Mouse (Mus musculus) spleen, adult 2 months (tissue): ENCODE measurements around the gene Slc7a5.

Experiments used
- CTCF ChIP-seq: fragments of 200-500 bp; IDR thresholded peaks from 2 replicates; pipeline ENCODE4 v1.5.1; 2011; ENCODE audit warnings: mild to moderate bottlenecking, inconsistent platforms; ENCODE audit not compliant: insufficient read depth, insufficient read length, insufficient replicate concordance; ENCODE audit errors: extremely low read depth
- POLR2A ChIP-seq: fragments of 200-500 bp; IDR thresholded peaks from 2 replicates; pipeline ENCODE4 v1.6.1; 2011; ENCODE audit warnings: low read depth, low read length, inconsistent platforms

DNA sequence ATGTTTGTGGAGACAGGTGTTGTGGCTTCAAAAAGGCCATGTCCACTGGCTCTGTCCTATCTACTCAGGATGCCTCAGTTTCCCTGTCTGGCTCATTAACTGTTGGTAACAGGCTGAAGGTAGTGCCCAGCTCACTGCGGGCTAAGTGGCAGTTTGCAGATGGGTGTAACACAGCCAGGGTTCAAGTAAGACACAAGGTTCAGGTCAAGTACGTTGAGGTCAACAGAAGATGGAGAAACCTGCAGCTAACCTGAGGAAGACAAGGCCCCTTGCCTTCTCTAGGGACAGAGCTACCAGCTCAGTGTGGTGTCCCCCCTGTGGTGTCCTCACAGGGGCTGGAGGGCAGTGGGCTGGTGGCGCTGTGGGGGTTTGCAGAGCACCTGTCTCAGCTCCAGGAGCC lies 27.8 kb downstream of the Slc7a5 start:
- no peak for TF ChIP-seq CTCF
- TF ChIP-seq POLR2A = no peak
